Mouse (Mus musculus) heart, embryonic 16.5 days (tissue): Measurements from ENCODE around the gene Galnt17. TPM values are rescaled to one million over a fixed set of nuclear protein-coding genes. Genes with fewer than 3 reads are reported as not detected.
A peak's percentile ranks its signal among the peaks of the same experiment; 100 is the strongest.

Experiments
- ATAC-seq: fragments of 200-750 bp; cut with Nextera tagmentation; replicated peaks from 2 replicates; pipeline ENCODE4 v1.8.0; 2017; ENCODE audit warnings: moderate number of reproducible peaks; ENCODE audit not compliant: insufficient read depth, low FRiP score; ENCODE audit errors: extremely low read depth
- H3K27ac ChIP-seq: fragments of 300-500 bp; sonication (generic); 2 replicates; pipeline ENCODE4 v1.5.1; 2014; ENCODE audit warnings: mild to moderate bottlenecking, low read length, control low read depth, moderate library complexity
- H3K27me3 ChIP-seq: fragments of 300-500 bp; sonication (generic); 2 replicates; pipeline ENCODE4 v1.6.1; 2014; ENCODE audit warnings: low read length, mixed read lengths; ENCODE audit not compliant: control insufficient read depth, insufficient read depth
- H3K36me3 ChIP-seq: fragments of 300-500 bp; sonication (generic); 2 replicates; pipeline ENCODE4 v1.6.1; 2014; ENCODE audit not compliant: control insufficient read depth, insufficient read depth
- H3K4me1 ChIP-seq: fragments of 300-500 bp; sonication (generic); 2 replicates; pipeline ENCODE4 v1.6.1; 2014; ENCODE audit warnings: low read length, mixed read lengths; ENCODE audit not compliant: control insufficient read depth, insufficient read depth
- H3K4me2 ChIP-seq: fragments of 300-500 bp; sonication (generic); 2 replicates; pipeline ENCODE4 v1.6.1; 2014; ENCODE audit warnings: low read depth, mild to moderate bottlenecking, control low read depth, low read length
- H3K4me3 ChIP-seq: fragments of 300-500 bp; sonication (generic); 2 replicates; pipeline ENCODE4 v1.5.1; 2014; ENCODE audit warnings: mild to moderate bottlenecking, control low read depth, low read length
- H3K9ac ChIP-seq: fragments of 300-500 bp; sonication (generic); 2 replicates; pipeline ENCODE4 v1.6.1; 2014; ENCODE audit warnings: low read length, control low read depth
- H3K9me3 ChIP-seq: fragments of 300-500 bp; sonication (generic); replicated peaks from 2 replicates; pipeline ENCODE4 v1.6.1; 2016; ENCODE audit warnings: low read length; ENCODE audit not compliant: control insufficient read depth
- WGBS: fragments of 180-500 bp; shearing (Covaris S2); extraction: QIAGEN DNeasy Blood & Tissue Kit; methylation state at CpG from one replicate; pipeline ENCODE4 v1.1.7; 2014; 5-methylcytosine and 5-hydroxymethylcytosine counted together
- polyA plus RNA-seq: library from polyadenylated mRNA; unstranded; fragments of >200 nt; fragmentation: Nextera tagmentation; extraction: Ambion mirVana; gene quantifications from 2 replicates; pipeline ENCODE4 v1.2.1, GENCODE M21; 2015

Galnt17 gene
- polyA plus RNA-seq, 1 experiment from 2014 or later, result 1.4 TPM

DNA sequence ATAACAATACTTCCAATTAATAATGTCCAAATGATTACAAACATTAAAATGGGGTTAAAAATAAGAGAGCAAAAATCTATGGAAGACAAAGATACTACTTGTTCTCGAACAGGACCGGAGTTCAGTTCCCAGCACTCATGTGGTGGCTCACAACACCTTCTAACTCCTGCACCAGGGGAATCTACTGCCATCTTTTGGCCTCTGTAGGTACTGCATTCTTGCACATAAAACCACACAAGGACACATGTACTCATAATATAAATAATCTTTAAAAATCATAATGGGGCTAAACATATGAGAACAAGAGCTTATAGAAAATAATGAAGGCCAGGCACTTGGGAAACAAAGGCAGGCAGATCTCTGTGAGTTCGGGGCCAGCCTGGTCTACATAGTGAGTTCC is 330.3 kb downstream of the Galnt17 start:
- Histone ChIP-seq H3K9me3 (peaks cover 6% of the 10 kb centered on the region), H3K27ac (no peak overlapping the region), H3K4me3 (no peak overlapping the region), H3K4me2 (no peak overlapping the region), H3K4me1 (no peaks in the 10 kb centered on the region), H3K36me3 (no peaks in the 10 kb centered on the region), H3K9ac (no peak overlapping the region), H3K27me3 (no peaks in the 10 kb centered on the region)
- 81% methylated on average over 3 of the region's 3 CpGs for WGBS
- no peak for ATAC-seq

DNA sequence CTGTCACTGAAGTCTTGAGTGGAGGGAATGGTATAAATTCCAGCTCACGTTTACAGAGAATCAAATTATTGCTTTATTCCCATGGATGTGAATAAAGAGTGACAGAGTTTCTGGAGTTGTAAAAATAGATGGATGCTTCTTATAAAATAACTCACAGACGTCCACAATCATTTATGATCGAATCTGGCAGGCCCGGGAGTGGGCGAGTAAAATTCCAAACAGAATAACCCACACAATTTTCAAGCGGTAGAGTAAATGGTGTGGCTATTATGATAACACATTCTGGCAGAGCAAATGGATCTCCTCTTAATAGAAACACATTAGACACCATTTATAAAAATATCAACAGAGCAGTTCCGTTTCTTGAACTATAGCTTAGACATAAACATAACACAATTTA is 355.9 kb downstream of the Galnt17 start:
- H3K36me3 ChIP-seq, result no peaks in the 10 kb centered on the region
- no peak overlapping the region for H3K9ac ChIP-seq
- H3K27ac ChIP-seq, result no peak overlapping the region
- no peak overlapping the region for H3K4me3 ChIP-seq
- ATAC-seq, result no peak
- H3K9me3 ChIP-seq, result peaks cover 9% of the 10 kb centered on the region; the same call in 1 of the 2 replicates
- H3K4me1 ChIP-seq, result no peaks in the 10 kb centered on the region; the same call in 1 of the 2 replicates
- 78% methylated on average over 7 of the region's 7 CpGs for WGBS
- no peak overlapping the region for H3K4me2 ChIP-seq
- H3K27me3 ChIP-seq, result no peaks in the 10 kb centered on the region

GRCm38 (mm10) chr5:130950894-130951400 is 357.4 kb downstream of the Galnt17 start:
- Histone ChIP-seq H3K4me3 (no peak overlapping the region), H3K27me3 (no peaks in the 10 kb centered on the region), H3K9me3 (peaks cover 9% of the 10 kb centered on the region; the same call in 1 of the 2 replicates), H3K36me3 (no peaks in the 10 kb centered on the region), H3K4me2 (no peak overlapping the region), H3K4me1 (no peaks in the 10 kb centered on the region; the same call in 1 of the 2 replicates), H3K9ac (no peak overlapping the region), H3K27ac (no peak overlapping the region)
- 42% methylated on average over 6 of the region's 6 CpGs for WGBS
- no peak for ATAC-seq

- Histone ChIP-seq H3K27ac (no peak overlapping the region), H3K4me3 (no peak overlapping the region), H3K4me1 (no peaks in the 10 kb centered on the region; the same call in 1 of the 2 replicates), H3K36me3 (no peaks in the 10 kb centered on the region), H3K9ac (no peak overlapping the region), H3K27me3 (no peaks in the 10 kb centered on the region), H3K9me3 (peaks cover 9% of the 10 kb centered on the region; the same call in 1 of the 2 replicates), H3K4me2 (no peak overlapping the region)
- WGBS, result 42% methylated on average over 4 of the region's 4 CpGs
- ATAC-seq, result no peak
Observed at GRCm38 (mm10) chr5:130950421-130950820, 357.9 kb downstream of the Galnt17 start.

GRCm38 (mm10) chr5:130949710-130950109 is 358.6 kb downstream of the Galnt17 start:
- Histone ChIP-seq H3K9ac (no peak overlapping the region), H3K27me3 (no peaks in the 10 kb centered on the region), H3K4me3 (no peak overlapping the region), H3K4me1 (no peaks in the 10 kb centered on the region; the same call in 1 of the 2 replicates), H3K36me3 (no peaks in the 10 kb centered on the region), H3K27ac (no peak overlapping the region), H3K9me3 (peaks cover 9% of the 10 kb centered on the region; the same call in 1 of the 2 replicates), H3K4me2 (no peak overlapping the region)
- 51% methylated on average over 1 of the region's 1 CpGs for WGBS
- ATAC-seq, result no peak

DNA sequence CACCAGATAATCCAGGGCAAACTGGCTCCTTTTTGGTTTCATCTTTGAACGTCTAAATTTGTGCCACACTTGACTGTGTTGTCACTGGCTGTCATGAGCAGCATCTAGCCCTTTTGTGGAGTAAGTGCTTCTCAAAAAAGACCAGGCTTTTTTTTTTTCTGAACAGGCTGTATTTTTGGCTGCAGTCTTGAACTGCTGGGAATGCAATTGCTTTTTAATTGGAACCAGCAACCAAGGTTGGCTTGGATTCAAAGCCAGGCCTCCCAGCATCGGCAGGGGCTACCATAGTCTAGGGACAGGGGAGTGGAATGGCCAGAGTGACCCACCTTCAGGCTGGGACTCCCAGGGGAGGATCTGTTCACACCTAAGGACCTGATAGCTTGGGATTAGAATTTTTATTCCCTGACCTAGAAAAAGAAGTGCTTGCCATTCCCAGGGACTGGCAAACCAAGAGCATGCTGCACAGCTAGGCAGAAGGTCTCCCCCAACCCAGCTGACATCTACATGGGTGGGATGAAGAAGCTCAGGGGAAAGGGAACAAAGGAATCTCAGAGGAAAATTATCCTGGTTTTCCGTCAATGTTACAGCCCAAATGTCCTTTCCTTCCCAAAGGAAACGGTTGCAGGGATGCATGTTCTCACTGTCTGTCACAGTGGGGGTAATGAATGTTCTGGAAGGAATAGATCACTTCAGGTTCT is 369.2 kb downstream of the Galnt17 start:
- no peak overlapping the region for H3K4me2 ChIP-seq
- no peak overlapping the region for H3K27ac ChIP-seq
- no peak; the same call in 1 of the 2 replicates for ATAC-seq

DNA sequence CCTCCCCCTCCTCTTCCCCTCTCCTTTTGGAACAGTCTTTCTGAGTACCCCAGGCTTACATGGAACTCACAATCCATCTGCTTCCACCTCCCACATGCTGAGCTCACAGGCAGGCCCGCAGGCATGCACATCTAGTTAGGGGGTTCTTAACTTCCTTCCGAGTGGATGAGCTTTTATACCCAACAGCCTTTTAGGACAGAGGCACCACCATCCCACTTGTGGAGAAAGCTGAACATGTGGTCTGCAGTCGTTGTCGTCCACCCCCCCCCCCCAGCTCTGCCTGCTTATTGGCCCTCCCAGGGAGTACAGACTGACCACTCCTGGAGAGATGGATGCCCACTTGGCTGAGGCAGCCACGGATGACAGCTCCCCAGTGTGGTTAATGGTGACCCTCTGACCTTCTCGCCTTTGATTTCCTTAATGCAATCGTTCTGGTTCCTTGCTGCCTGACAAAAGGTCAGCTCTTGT is 370.0 kb downstream of the Galnt17 start:
- WGBS, result 11% methylated on average over 7 of the region's 7 CpGs
- no peak overlapping the region for H3K4me3 ChIP-seq
- H3K27me3 ChIP-seq, result no peaks in the 10 kb centered on the region
- no peak for ATAC-seq
- H3K9ac ChIP-seq, result no peak overlapping the region
- peaks cover 8% of the 10 kb centered on the region; the same call in 1 of the 2 replicates for H3K4me1 ChIP-seq
- no peak overlapping the region for H3K27ac ChIP-seq
- no peak overlapping the region for H3K4me2 ChIP-seq
- H3K36me3 ChIP-seq, result no peaks in the 10 kb centered on the region
- H3K9me3 ChIP-seq, result no peaks in the 10 kb centered on the region

More for the DNA sequence above, 369.2 kb downstream of the Galnt17 start:
- Histone ChIP-seq H3K9me3 (no peaks in the 10 kb centered on the region), H3K4me3 (no peak overlapping the region), H3K9ac (no peak overlapping the region), H3K36me3 (no peaks in the 10 kb centered on the region), H3K4me1 (peaks cover 8% of the 10 kb centered on the region; the same call in 1 of the 2 replicates), H3K27me3 (no peaks in the 10 kb centered on the region)
- WGBS, result 45% methylated on average over 4 of the region's 4 CpGs

DNA sequence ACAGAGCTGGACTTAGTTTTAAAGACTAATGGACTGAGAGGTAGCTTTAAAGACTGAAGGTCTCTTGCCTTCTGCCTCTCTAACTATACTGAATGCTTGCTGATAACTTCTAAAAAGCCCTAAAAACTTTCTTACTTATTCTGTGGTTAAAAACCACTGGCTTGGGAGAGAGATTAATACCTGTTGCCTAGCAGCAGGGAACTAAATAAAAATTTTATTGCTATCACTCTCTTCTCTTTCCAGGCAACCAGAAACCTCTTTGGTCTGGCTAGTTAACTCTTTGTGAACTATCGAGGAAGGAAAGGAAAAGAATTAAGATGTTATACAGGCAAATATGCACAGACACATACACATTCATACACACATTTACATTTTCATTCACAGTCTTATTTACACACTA is 377.3 kb downstream of the Galnt17 start:
- Histone ChIP-seq H3K27me3 (no peaks in the 10 kb centered on the region), H3K9me3 (peaks cover 2% of the 10 kb centered on the region; the same call in 1 of the 2 replicates), H3K9ac (no peak overlapping the region), H3K4me3 (no peak overlapping the region), H3K36me3 (no peaks in the 10 kb centered on the region), H3K27ac (no peak overlapping the region), H3K4me2 (no peak overlapping the region), H3K4me1 (no peaks in the 10 kb centered on the region)
- WGBS, result 82% methylated on average over 1 of the region's 1 CpGs
- no peak for ATAC-seq

DNA sequence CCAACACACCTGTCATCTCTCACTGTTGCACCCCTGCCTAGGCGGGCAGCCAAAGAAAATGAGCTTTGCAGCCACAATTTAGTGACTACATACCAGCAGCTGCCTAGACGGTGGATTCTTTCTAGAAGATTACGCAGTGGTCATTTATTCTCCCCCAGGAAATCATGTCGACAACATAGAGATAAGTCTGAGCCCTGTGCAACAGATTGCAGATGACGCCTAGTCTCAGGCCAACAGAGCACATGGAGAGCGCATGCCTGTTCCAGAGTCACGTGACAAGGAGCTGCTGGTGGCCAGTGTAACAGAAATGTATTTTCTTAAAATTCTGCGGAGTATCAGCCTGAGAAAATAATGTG is 380.5 kb downstream of the Galnt17 start:
- Histone ChIP-seq H3K4me3 (no peak overlapping the region), H3K27me3 (no peaks in the 10 kb centered on the region)

More for the DNA sequence above, 380.5 kb downstream of the Galnt17 start:
- ATAC-seq, result peak; percentile 78
- H3K4me2 ChIP-seq, result no peak overlapping the region
- H3K4me1 ChIP-seq, result no peaks in the 10 kb centered on the region
- peaks cover 2% of the 10 kb centered on the region; the same call in 1 of the 2 replicates for H3K9me3 ChIP-seq
- H3K27ac ChIP-seq, result no peak overlapping the region
- no peak overlapping the region for H3K9ac ChIP-seq
- no peaks in the 10 kb centered on the region for H3K36me3 ChIP-seq
- WGBS, result 45% methylated on average over 8 of the region's 8 CpGs
